Mouse (Mus musculus): Measurements from ENCODE around the gene Elf5. TPM values are rescaled to one million over a fixed set of nuclear protein-coding genes. Genes with fewer than 3 reads are reported as not detected.

Elf5 gene
- polyA plus RNA-seq, 1 experiment from 2014 or later, result not detected

DNA sequence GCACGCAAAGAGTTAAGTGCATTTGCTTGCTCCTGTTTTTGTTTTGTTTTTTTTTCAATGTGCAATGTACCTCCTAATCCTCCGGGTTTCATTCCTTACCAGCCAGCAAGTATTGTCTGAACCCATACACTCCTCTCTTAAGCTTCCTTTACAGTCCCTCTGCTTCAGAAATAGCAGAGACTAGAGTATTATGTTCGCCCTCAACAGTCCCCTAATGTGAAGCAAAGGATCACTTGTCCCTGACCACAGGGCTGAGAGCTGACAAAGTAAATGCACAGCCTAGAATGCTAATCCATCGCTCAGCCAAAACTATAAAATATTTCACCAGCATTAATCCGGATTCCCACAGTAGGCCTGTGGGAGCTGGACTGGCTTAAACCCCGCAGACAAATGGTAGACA lies 13.4 kb upstream of the Elf5 start:
- no peak for DNase-seq (ENCODE audit: low spot score)
- Histone ChIP-seq H3K36me3 (ENCODE audit: control insufficient read depth, insufficient read depth, low read length) (no peaks in the 10 kb centered on the region), H3K4me2 (ENCODE audit: low read depth) (no peak overlapping the region), H3K9me3 (ENCODE audit: control insufficient read depth, low read length) (no peaks in the 10 kb centered on the region), H3K27me3 (ENCODE audit: control insufficient read depth, insufficient read depth, low read length) (no peaks in the 10 kb centered on the region), H3K27ac (ENCODE audit: low read depth, low read length) (no peak overlapping the region), H3K9ac (ENCODE audit: low read length) (no peak overlapping the region), H3K4me1 (ENCODE audit: control insufficient read depth, insufficient read depth, low read length) (no peaks in the 10 kb centered on the region), H3K4me3 (ENCODE audit: low read depth, low read length) (no peak overlapping the region)
- 86% methylated on average over 6 of the region's 6 CpGs for WGBS
- no peak for ATAC-seq (ENCODE audit: insufficient read depth, low FRiP score, low TSS enrichment)

DNA sequence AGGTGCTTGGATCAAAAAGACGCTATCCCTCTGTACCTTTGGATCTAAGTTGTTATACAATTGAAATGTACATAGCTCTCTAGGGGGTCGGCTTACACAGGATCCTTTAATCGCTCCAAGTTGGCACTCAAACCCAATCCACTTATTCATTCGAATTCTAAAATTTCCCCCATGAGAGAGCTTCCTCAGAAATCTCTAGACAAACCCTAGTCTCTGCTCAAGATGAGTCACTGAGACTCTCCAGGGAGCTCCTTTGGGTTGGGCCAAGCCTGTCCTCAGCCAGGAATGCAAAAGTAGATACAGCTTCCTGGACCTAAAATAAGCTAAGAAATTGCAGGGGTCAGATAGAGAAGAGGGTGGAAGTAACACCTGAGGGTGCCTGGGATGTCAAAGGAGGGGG lies 10.8 kb upstream of the Elf5 start:
- H3K4me1 ChIP-seq (ENCODE audit: control insufficient read depth, insufficient read depth, low read length), result no peaks in the 10 kb centered on the region
- ATAC-seq (ENCODE audit: insufficient read depth, low FRiP score, low TSS enrichment) (no peak), DNase-seq (ENCODE audit: low spot score) (no peak)
- no peak overlapping the region for H3K4me3 ChIP-seq (ENCODE audit: low read depth, low read length)
- H3K36me3 ChIP-seq (ENCODE audit: control insufficient read depth, insufficient read depth, low read length), result no peaks in the 10 kb centered on the region
- H3K27ac ChIP-seq (ENCODE audit: low read depth, low read length), result no peak overlapping the region
- H3K4me2 ChIP-seq (ENCODE audit: low read depth), result no peak overlapping the region
- H3K27me3 ChIP-seq (ENCODE audit: control insufficient read depth, insufficient read depth, low read length), result no peaks in the 10 kb centered on the region
- H3K9ac ChIP-seq (ENCODE audit: low read length), result no peak overlapping the region
- WGBS, result 76% methylated on average over 4 of the region's 4 CpGs
- no peaks in the 10 kb centered on the region for H3K9me3 ChIP-seq (ENCODE audit: control insufficient read depth, low read length)

DNA sequence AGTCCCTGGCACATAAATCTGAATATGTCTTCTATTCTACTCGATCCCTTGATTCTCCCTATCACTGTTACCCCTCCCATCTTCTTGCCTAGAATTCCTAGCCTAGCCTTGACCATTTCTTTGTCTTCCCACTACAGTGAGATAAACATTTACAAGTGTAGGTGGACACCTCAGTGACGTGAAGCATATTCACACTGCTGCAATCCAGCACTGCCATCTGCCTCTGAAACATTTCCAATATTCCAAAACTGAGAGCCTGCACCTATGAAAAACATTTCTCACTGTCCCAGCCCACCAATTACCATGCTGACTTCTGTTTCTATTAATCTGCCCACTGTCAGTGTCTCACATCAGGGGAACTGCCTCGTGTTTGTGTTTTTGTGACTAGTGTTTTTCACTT lies 5.2 kb upstream of the Elf5 start:
- Histone ChIP-seq H3K27ac (ENCODE audit: low read depth, low read length) (no peak overlapping the region), H3K36me3 (ENCODE audit: control insufficient read depth, insufficient read depth, low read length) (no peaks in the 10 kb centered on the region), H3K4me1 (ENCODE audit: control insufficient read depth, insufficient read depth, low read length) (peaks cover 6% of the 10 kb centered on the region; the same call in 1 of the 2 replicates), H3K9me3 (ENCODE audit: control insufficient read depth, low read length) (no peaks in the 10 kb centered on the region), H3K4me3 (ENCODE audit: low read depth, low read length) (no peak overlapping the region), H3K9ac (ENCODE audit: low read length) (no peak overlapping the region), H3K4me2 (ENCODE audit: low read depth) (no peak overlapping the region), H3K27me3 (ENCODE audit: control insufficient read depth, insufficient read depth, low read length) (no peaks in the 10 kb centered on the region)
- WGBS, result 76% methylated on average over 3 of the region's 3 CpGs
- ATAC-seq (ENCODE audit: insufficient read depth, low FRiP score, low TSS enrichment), result no peak
- DNase-seq (ENCODE audit: low spot score), result no peak

DNA sequence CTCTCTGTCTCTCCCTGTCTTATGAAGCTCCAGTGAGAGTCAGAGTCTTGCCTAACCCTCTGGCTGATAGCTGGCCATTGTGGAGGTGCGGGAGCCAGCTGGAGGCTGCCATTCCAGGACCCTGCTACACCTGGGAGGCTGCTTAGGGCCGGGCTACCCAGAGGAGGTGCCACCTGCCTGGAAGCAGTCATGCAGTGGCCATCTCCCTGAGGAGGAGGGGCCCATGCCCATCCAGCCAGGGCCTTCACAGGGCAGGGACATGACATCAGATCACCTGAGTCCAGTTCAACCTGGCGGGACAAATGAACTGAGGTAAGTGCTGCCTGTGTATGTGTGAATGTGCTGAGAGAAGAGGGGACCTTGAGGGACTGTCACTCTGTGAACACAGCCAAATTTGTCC lies 328 bp downstream of the Elf5 start:
- H3K36me3 ChIP-seq (ENCODE audit: control insufficient read depth, insufficient read depth, low read length), result no peaks in the 10 kb centered on the region
- ATAC-seq (ENCODE audit: insufficient read depth, low FRiP score, low TSS enrichment) (no peak), DNase-seq (ENCODE audit: low spot score) (no peak)
- H3K4me2 ChIP-seq (ENCODE audit: low read depth), result no peak overlapping the region
- 95% methylated on average over 3 of the region's 3 CpGs for WGBS
- H3K27me3 ChIP-seq (ENCODE audit: control insufficient read depth, insufficient read depth, low read length), result no peaks in the 10 kb centered on the region
- no peak overlapping the region for H3K9ac ChIP-seq (ENCODE audit: low read length)
- H3K4me3 ChIP-seq (ENCODE audit: low read depth, low read length), result no peak overlapping the region
- H3K9me3 ChIP-seq (ENCODE audit: control insufficient read depth, low read length), result no peaks in the 10 kb centered on the region
- H3K27ac ChIP-seq (ENCODE audit: low read depth, low read length), result no peak overlapping the region
- peaks cover 6% of the 10 kb centered on the region; the same call in 1 of the 2 replicates for H3K4me1 ChIP-seq (ENCODE audit: control insufficient read depth, insufficient read depth, low read length)

DNA sequence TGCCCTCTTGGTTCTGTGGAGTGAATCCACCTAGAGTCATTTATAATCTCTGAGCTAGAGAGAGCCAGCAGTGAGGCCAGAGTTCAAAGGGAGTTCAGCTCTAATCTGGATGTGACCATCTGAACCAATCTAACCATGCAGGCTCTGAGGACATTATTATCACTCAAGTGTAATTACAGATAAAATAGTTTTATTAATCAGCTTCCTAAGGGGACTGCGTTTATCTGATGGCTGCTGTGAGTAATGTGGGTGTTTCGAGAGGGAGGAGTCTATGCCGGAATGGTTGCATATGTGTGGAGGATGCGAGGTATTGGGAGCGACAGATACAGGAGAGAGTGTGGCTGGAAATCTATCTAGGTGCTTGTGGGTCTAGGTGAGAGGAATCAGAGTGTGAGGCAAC lies 1.9 kb downstream of the Elf5 start:
- H3K27me3 ChIP-seq (ENCODE audit: control insufficient read depth, insufficient read depth, low read length), result no peaks in the 10 kb centered on the region

DNA sequence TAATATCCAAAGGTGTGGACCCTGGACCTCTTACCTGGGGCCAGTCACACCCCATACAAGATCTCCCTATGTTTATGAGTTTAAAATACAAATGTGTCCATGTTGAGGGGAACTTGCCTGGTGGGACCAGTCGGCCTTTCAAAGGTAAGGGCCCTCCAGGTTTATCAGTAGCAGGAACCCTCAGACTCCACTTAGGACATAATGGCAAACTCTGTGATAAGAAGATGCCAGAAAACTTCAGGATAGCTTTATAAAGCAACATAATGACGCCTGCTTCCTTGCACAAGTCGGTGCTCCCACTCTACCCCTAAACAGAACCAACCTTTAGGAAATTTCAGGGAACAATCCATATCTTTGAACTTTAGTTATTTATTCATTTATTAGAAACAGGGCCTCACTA lies 4.3 kb downstream of the Elf5 start:
- Histone ChIP-seq H3K36me3 (ENCODE audit: control insufficient read depth, insufficient read depth, low read length) (no peaks in the 10 kb centered on the region), H3K27me3 (ENCODE audit: control insufficient read depth, insufficient read depth, low read length) (no peaks in the 10 kb centered on the region), H3K4me2 (ENCODE audit: low read depth) (no peak overlapping the region), H3K4me1 (ENCODE audit: control insufficient read depth, insufficient read depth, low read length) (no peaks in the 10 kb centered on the region), H3K9me3 (ENCODE audit: control insufficient read depth, low read length) (no peaks in the 10 kb centered on the region), H3K4me3 (ENCODE audit: low read depth, low read length) (no peak overlapping the region), H3K27ac (ENCODE audit: low read depth, low read length) (no peak overlapping the region), H3K9ac (ENCODE audit: low read length) (no peak overlapping the region)
- DNase-seq (ENCODE audit: low spot score) (no peak), ATAC-seq (ENCODE audit: insufficient read depth, low FRiP score, low TSS enrichment) (no peak)
- WGBS, result 93% methylated on average over 3 of the region's 3 CpGs

More for the DNA sequence above, 1.9 kb downstream of the Elf5 start:
- DNase-seq (ENCODE audit: low spot score), result no peak
- no peak overlapping the region for H3K4me2 ChIP-seq (ENCODE audit: low read depth)
- H3K36me3 ChIP-seq (ENCODE audit: control insufficient read depth, insufficient read depth, low read length), result no peaks in the 10 kb centered on the region
- H3K4me3 ChIP-seq (ENCODE audit: low read depth, low read length), result no peak overlapping the region
- WGBS, result 85% methylated on average over 5 of the region's 5 CpGs
- no peak for ATAC-seq (ENCODE audit: insufficient read depth, low FRiP score, low TSS enrichment)
- H3K9me3 ChIP-seq (ENCODE audit: control insufficient read depth, low read length), result no peaks in the 10 kb centered on the region
- H3K27ac ChIP-seq (ENCODE audit: low read depth, low read length), result no peak overlapping the region
- H3K9ac ChIP-seq (ENCODE audit: low read length), result no peak overlapping the region
- no peaks in the 10 kb centered on the region for H3K4me1 ChIP-seq (ENCODE audit: control insufficient read depth, insufficient read depth, low read length)

DNA sequence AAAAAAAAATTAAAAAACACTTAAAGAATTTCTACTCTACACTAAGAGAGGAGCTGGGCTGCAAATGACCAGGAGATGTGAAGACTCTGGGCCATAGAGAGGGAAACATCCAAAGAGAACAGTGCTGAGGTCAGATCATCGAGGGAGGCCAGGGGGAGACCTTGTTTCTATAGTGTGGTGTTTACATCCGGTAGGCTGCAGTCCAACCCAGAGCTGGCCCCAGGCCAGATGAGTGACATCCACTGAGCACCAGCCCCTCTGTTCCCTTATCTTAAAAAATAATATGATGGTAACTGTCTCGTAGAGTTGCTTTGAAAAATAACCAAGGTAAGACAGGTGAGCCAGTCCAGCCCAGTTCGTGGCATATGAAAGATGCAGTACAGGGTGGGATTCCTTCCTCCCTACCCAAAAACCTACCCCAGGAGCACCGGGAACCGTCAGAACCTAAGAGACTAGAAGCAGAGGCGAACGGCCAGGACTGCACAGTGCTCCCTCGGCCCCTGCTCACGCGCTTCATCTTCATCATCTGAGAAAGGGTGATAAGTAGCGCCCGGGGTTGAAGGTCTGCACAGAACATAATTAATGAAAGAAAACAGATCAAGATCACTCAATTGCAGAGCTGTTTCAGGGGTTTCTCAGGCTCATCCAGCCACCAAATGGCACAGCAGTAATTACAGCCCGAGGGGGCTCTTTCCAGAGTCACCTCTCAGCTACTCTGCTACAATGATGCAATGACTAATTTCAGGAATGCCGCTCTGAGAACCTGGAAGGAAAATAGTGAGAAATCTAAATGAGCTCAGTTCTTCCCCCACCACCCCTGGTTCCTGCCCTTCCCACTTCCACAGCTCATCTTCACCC lies 9.4 kb downstream of the Elf5 start:
- no peak overlapping the region for H3K4me2 ChIP-seq (ENCODE audit: low read depth)
- H3K9me3 ChIP-seq (ENCODE audit: control insufficient read depth, low read length), result no peaks in the 10 kb centered on the region
- no peak for ATAC-seq (ENCODE audit: insufficient read depth, low FRiP score, low TSS enrichment)
- H3K36me3 ChIP-seq (ENCODE audit: control insufficient read depth, insufficient read depth, low read length), result no peaks in the 10 kb centered on the region
- H3K4me1 ChIP-seq (ENCODE audit: control insufficient read depth, insufficient read depth, low read length), result no peaks in the 10 kb centered on the region
- WGBS, result 72% methylated on average over 15 of the region's 15 CpGs
- H3K27ac ChIP-seq (ENCODE audit: low read depth, low read length), result no peak overlapping the region
- no peak overlapping the region for H3K9ac ChIP-seq (ENCODE audit: low read length)
- no peak for DNase-seq (ENCODE audit: low spot score)
- no peaks in the 10 kb centered on the region for H3K27me3 ChIP-seq (ENCODE audit: control insufficient read depth, insufficient read depth, low read length)
- H3K4me3 ChIP-seq (ENCODE audit: low read depth, low read length), result no peak overlapping the region

DNA sequence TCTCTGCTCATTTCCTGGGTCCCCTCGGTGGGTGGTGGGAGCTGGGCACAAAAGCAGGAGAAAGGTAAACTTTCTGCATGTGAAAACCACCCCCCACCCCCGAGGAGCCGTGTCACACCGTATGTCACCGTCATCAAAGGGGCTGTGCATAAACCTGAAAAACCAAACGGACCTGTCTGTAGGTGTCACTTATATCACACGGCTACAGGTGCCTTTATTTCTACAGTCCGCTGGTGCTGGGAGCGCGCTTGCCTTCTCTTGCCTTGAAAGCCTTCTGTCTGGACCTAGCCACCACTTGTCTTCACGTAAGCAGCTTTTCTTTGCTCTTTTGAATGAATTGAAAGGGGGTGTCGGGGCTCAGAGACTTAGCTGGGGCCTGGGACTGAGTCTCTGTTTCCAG lies 12.4 kb downstream of the Elf5 start:
- 81% methylated on average over 12 of the region's 12 CpGs for WGBS
- no peak for ATAC-seq (ENCODE audit: insufficient read depth, low FRiP score, low TSS enrichment)
- H3K27ac ChIP-seq (ENCODE audit: low read depth, low read length), result no peak overlapping the region
- H3K9ac ChIP-seq (ENCODE audit: low read length), result no peak overlapping the region
- no peak overlapping the region for H3K4me3 ChIP-seq (ENCODE audit: low read depth, low read length)
- no peak overlapping the region for H3K4me2 ChIP-seq (ENCODE audit: low read depth)
- no peaks in the 10 kb centered on the region for H3K27me3 ChIP-seq (ENCODE audit: control insufficient read depth, insufficient read depth, low read length)
- H3K36me3 ChIP-seq (ENCODE audit: control insufficient read depth, insufficient read depth, low read length), result no peaks in the 10 kb centered on the region
- DNase-seq (ENCODE audit: low spot score), result no peak
- no peaks in the 10 kb centered on the region for H3K4me1 ChIP-seq (ENCODE audit: control insufficient read depth, insufficient read depth, low read length)
- H3K9me3 ChIP-seq (ENCODE audit: control insufficient read depth, low read length), result no peaks in the 10 kb centered on the region

DNA sequence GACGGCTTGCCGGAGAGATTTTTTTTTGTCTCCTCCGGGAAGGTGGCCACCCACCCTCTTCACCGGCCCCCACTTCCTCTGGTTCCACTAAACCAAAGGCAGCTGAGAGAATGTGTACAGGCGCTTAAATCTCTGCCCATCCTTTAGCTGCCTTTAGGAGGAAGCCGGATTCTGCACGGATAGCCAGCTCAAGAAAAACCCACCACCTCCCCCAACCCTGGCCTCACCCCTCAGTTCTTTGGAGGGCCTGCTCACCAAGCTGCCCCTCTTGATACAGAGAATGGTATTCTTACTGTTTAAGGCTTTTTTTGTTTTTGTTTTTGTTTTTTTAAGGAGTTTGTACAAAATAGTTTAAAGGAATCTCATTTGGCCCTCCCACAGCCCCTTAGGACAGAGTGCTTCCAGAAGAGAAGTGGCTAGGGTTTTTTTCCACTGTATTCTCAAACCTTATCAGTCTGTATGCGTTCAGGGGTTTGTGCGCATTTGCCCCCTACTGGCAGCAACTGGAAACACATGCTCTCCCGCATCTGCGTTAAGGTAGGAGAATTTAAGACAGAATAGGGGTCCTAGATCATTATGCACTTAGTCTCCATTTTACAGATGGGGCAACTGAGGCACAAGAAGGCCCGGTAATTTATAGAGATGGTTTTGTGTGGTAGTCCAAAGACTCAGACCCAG lies 13.0 kb downstream of the Elf5 start:
- H3K4me1 ChIP-seq (ENCODE audit: control insufficient read depth, insufficient read depth, low read length), result no peaks in the 10 kb centered on the region
- 39% methylated on average over 12 of the region's 12 CpGs for WGBS
- no peaks in the 10 kb centered on the region for H3K27me3 ChIP-seq (ENCODE audit: control insufficient read depth, insufficient read depth, low read length)
- no peak overlapping the region for H3K9ac ChIP-seq (ENCODE audit: low read length)
- ATAC-seq (ENCODE audit: insufficient read depth, low FRiP score, low TSS enrichment), result no peak
- H3K27ac ChIP-seq (ENCODE audit: low read depth, low read length), result no peak overlapping the region
- H3K4me2 ChIP-seq (ENCODE audit: low read depth), result no peak overlapping the region
- DNase-seq (ENCODE audit: low spot score), result peak; percentile 69
- H3K9me3 ChIP-seq (ENCODE audit: control insufficient read depth, low read length), result no peaks in the 10 kb centered on the region
- H3K4me3 ChIP-seq (ENCODE audit: low read depth, low read length), result no peak overlapping the region
- H3K36me3 ChIP-seq (ENCODE audit: control insufficient read depth, insufficient read depth, low read length), result no peaks in the 10 kb centered on the region

Data from neural tube, embryonic 11.5 days (tissue).